24 mouse cellular contexts compared by ENCODE assay signal in the genomic region with DNA sequence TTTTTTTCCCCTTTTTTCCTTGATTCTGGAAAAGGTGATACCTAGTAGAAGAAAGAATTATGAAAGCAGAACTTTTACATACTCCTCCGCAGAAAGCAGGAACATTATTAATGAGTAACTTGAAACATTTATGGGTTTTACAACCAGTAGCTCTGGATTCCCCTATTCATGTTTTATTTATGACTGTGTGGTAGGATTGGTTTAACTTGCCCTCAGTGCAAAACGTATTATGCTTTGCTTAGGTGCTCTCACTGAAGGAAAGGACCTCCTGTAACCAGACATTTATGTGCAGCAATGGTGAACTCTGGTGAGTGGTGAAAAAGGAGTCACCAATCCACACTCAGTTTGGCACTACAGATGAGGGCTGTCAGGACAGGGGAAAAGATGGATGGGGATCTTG. TPM values are rescaled to one million over a fixed set of nuclear protein-coding genes. Genes with fewer than 3 reads are reported as not detected.
"Had no signal": no experiment of that assay in that cellular context is flagged by ENCODE, and none has a peak within 500 bp of the region (broad histone marks: within the 10 kb centered on the region; RNA-seq: fewer than 3 reads in every experiment).

No protein-coding gene starts in this region.

- H3K4me2 ChIP-seq: heart, embryonic 11.5 days; heart, embryonic 13.5 days; heart, embryonic 15.5 days; hindbrain, embryonic 13.5 days; hindbrain, embryonic 15.5 days; limb, embryonic 12.5 days; liver, embryonic 11.5 days; liver, embryonic 13.5 days; liver, embryonic 15.5 days had no signal

- H3K36me3 ChIP-seq: heart, embryonic 13.5 days; heart, embryonic 15.5 days; hindbrain, embryonic 13.5 days; hindbrain, embryonic 15.5 days; limb, embryonic 10.5 days; limb, embryonic 12.5 days; liver, embryonic 13.5 days; liver, embryonic 15.5 days had no signal

- ATAC-seq: forebrain, postnatal 0 days; hindbrain, postnatal 0 days had no signal

- H3K27ac ChIP-seq: heart, adult 2 months; heart, embryonic 13.5 days; heart, embryonic 15.5 days; hindbrain, embryonic 13.5 days; hindbrain, embryonic 15.5 days; hindbrain, postnatal 0 days; layer of hippocampus, adult 2 months; left cerebral cortex, adult 2 months; limb, embryonic 10.5 days; limb, embryonic 12.5 days; liver, embryonic 13.5 days; liver, embryonic 15.5 days had no signal

- DNase-seq: forebrain, postnatal 0 days; gastrocnemius, postnatal 14 days; gastrocnemius, postnatal 36 days; heart, adult 11 months; heart, adult 2 months; heart, postnatal 14 days; heart, postnatal 36 days; kidney, adult 2 months; kidney, postnatal 14 days; kidney, postnatal 4 days; liver; liver, embryonic 13.5 days had no signal

- H3K4me3 ChIP-seq: heart, adult 2 months; heart, embryonic 13.5 days; heart, embryonic 15.5 days; hindbrain, embryonic 13.5 days; hindbrain, embryonic 15.5 days; layer of hippocampus, adult 2 months; left cerebral cortex, adult 2 months; limb, embryonic 10.5 days; limb, embryonic 12.5 days; liver, embryonic 13.5 days; liver, embryonic 15.5 days had no signal

- H3K9ac ChIP-seq: forebrain, postnatal 0 days; heart, embryonic 13.5 days; heart, embryonic 15.5 days; hindbrain, embryonic 13.5 days; hindbrain, embryonic 15.5 days; limb, embryonic 12.5 days; liver, embryonic 13.5 days; liver, embryonic 15.5 days had no signal

- H3K27me3 ChIP-seq: heart, embryonic 13.5 days; heart, embryonic 15.5 days; hindbrain, embryonic 13.5 days; hindbrain, embryonic 15.5 days; limb, embryonic 12.5 days; liver, embryonic 13.5 days; liver, embryonic 15.5 days had no signal

- H3K9me3 ChIP-seq: heart, embryonic 13.5 days; heart, embryonic 15.5 days; hindbrain, embryonic 13.5 days; hindbrain, embryonic 15.5 days; limb, embryonic 10.5 days; limb, embryonic 12.5 days; liver, embryonic 13.5 days; liver, embryonic 15.5 days had no signal

- H3K4me1 ChIP-seq: hindbrain, embryonic 13.5 days; hindbrain, embryonic 15.5 days; limb, embryonic 10.5 days; limb, embryonic 12.5 days; liver, embryonic 13.5 days; liver, embryonic 15.5 days had no signal

RNA-seq across cellular contexts. Expression of a gene that starts 8.1 kb away (rescaled TPM):
- polyA plus RNA-seq: liver, embryonic 15.5 days had no signal
